Mouse (Mus musculus) erythroblast, adult 5-6 weeks (primary cell): Measurements from ENCODE around the gene Cap2. TPM values are rescaled to one million over a fixed set of nuclear protein-coding genes. Genes with fewer than 3 reads are reported as not detected.

Experiments
- ATAC-seq: replicated peaks from 2 replicates; pipeline ENCODE4 v1.8.0; 2016; ENCODE audit warnings: moderate number of reproducible peaks, mild to moderate bottlenecking, moderate TSS enrichment, inconsistent platforms; ENCODE audit not compliant: poor library complexity, low FRiP score, severe bottlenecking
- total RNA-seq, 2 experiments: library from RNA; stranded (forward) in 1 of 2; stranded (reverse) in 1 of 2; fragments of 150-400 nt in 1 of 2; fragments of 200-764, 138-1000 nt in 1 of 2; gene quantifications; 2 replicates each; pipeline versions ENCODE4 v1.2.3 to v1.2.4; 2015 to 2017; ENCODE audit warnings: low replicate concordance in 2 of 2

Gene Cap2
- total RNA-seq, 2 experiments from 2014 or later: 0.26 TPM; not detected in 1

DNA sequence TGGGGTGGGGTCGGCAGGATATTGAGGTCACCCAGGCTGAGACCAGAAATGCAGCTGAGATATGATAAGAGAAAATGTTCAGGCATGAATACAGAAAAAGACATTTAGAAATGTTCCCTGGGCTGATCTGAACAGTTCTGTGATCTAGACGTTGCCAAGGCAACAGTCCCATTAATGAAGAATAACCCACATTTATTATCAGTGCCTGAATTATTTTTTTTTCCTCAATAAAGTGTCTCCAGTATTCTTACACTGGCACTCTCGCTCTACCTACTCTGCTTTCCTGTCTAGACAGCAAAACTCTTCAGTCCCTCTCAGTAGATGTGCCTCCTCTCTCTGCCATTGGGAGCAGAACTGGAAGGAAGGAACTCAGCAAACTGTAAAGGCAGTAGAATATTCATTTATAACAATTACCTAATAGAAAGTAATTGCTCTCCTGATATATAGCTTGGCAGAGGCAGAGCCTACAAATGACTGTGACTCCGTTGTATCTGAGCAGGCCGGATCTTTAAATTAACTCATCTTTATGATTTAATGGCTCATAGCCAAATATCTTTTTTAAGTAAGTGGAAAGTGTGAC is 47.0 kb downstream of the Cap2 start:
- no peak for ATAC-seq

GRCm38 (mm10) chr13:46550627-46551026 is 49.0 kb downstream of the Cap2 start:
- no peak for ATAC-seq

DNA sequence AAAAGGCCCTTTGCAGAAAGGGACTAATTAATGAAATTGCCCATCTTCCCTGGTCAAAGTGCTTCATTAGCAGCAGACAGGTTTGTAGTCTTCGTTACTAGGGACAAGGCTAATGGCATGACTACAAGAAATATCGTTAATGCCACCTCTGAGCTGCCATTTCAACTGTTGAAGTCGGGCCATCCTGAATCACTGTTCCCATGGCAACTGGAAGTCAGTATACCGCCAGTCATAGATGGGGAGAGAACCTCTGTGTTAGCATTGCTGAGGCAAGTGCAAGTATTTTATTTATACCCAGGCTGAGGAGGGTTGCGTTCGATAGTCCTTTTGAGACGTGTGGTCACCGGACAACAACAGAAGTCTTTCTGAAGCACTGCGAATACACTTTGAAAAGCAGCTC is 53.1 kb downstream of the Cap2 start:
- no peak for ATAC-seq

DNA sequence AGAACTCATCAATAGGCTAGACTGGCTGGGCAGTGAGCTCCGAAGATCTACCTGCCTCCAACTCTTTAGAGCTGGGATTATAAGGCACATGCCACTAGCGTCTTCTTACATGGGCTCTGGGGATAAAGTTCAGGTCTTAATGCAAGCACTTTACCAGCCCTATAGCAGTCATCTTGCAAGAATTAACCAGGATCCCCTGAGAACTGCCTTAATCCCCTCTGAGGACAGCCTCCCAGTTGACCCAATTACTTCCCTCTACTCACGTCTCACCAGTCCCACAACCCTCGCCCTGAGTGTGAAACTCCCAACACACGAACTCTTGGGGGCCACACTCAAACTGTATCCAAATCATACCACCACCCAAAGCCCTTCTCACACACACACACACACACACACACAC is 64.3 kb downstream of the Cap2 start:
- ATAC-seq: no peak

- ATAC-seq: no peak
These were observed 67.8 kb downstream of the Cap2 start for GRCm38 (mm10) chr13:46569469-46569868.

DNA sequence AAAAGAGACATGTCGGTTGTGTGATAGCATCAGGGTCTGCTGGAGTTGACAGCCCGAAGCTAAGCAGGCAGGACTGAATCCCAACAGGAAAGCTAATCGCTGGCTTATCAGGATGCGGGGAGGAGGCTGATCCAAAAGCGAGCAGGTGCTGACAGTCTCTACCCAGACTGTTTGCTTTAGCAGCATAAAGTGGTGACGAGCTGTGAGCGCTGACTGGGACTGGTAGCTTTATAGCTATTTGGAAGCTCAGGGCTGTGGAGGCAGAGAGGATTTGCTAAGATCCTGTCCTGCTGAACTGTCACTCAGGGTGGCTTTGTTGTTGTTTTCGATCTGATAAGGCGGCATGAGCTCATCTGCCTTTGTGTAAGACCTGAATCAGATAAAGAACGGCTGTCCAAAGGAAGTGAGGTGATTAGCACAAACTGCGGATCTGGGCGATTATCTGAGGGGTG is 69.5 kb downstream of the Cap2 start:
- ATAC-seq: no peak

GRCm38 (mm10) chr13:46571961-46572647 is 70.5 kb downstream of the Cap2 start:
- no peak for ATAC-seq

GRCm38 (mm10) chr13:46572648-46573163 is 71.1 kb downstream of the Cap2 start:
- ATAC-seq: no peak

GRCm38 (mm10) chr13:46574201-46574600 is 72.6 kb downstream of the Cap2 start:
- ATAC-seq: no peak

DNA sequence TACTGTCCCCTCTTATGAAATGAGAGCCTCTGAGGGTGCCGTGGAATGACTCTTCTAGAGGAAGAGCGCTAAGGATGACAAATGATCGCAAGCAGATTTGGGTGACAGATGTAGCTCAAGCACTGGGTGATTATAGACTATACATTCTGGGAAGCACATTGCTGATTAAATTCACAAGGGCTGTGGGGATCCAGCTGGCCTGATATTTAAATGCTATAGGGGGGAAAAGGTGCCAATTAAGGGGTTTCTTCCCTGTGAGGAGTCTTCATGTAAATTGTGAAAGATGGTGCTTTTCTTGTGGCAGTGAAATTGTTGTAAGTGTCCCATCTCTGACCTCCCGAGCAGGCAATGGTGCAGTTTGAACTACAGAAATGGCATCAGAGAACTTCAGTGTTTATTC is 73.1 kb downstream of the Cap2 start:
- no peak for ATAC-seq

- no peak for ATAC-seq
These were observed 83.2 kb downstream of the Cap2 start for GRCm38 (mm10) chr13:46584860-46585259.

- no peak for ATAC-seq
These were observed 86.2 kb downstream of the Cap2 start for GRCm38 (mm10) chr13:46587717-46588289.

- ATAC-seq: no peak
These were observed 87.0 kb downstream of the Cap2 start for GRCm38 (mm10) chr13:46588606-46589005.

GRCm38 (mm10) chr13:46590885-46591284 is 89.2 kb downstream of the Cap2 start:
- no peak for ATAC-seq

GRCm38 (mm10) chr13:46600694-46601093 is 99.0 kb downstream of the Cap2 start:
- no peak for ATAC-seq

- ATAC-seq: no peak
These were observed 99.7 kb downstream of the Cap2 start for GRCm38 (mm10) chr13:46601386-46601785.

DNA sequence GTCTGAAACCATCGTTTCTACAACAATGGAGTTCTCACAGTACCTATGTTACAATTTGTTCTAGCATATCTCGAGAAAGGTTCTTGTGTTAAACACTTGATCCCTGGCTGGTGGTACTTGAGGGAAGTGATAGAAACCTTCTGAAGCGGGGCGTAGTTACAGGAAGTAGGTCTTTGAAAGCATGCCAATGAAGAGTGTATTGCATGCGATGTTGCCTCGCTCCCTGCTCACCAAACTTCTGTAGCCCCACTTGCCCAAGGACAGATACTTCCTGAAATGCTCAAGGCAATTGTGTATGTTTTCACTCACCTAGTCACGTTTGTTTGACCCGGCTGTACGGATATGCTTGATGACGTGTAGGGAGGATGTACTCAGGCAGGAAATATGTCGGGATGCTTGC is 101.0 kb downstream of the Cap2 start:
- ATAC-seq: no peak

DNA sequence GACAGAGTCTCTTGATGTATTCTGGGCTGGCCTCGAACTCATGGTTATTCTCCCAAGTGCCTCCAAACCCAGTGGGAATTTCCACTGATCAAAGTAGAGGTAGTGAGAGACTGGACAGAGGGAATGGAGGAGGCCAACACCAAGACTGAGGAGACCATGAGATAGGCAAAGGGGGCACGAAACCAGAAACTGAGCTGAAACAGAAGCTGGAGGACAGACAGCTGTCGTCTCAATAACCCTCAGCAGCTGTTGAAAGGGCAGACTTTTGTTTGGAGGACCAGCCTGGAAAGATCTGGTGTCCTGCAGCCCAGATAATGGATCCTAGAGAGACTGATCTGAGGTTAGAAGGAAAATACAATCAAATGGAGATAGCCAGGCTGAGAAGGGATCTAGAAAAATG is 109.4 kb downstream of the Cap2 start:
- no peak for ATAC-seq

DNA sequence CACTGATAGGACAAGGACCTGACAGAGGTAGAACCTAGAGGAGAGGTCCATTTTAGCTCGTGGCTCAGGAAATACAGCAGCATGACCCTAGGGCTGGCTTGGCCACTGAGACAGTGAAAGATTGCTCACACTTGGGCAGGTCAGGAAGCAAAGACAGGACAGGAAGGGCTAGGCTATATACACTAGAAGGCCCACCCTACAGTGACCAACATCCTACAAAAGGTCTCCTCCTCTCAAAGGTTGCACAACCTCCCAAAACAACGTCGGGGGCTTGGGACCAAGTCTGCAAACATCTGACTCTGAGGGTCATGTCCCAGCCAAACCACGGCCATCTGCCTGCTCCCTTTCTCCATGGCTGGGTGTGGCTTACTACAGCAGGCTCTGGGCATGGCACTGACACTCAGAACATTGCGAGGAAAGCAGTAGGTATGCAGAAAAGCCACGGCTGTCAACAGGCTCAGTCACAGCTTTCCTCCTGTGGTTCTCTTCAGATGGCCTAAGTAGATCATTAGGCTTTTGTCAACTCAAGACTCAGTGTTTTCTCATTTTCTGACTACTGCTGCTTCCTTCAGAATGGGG is 112.1 kb downstream of the Cap2 start:
- ATAC-seq: no peak

- ATAC-seq: no peak
These were observed 115.2 kb downstream of the Cap2 start for GRCm38 (mm10) chr13:46616673-46617362.
